Mouse (Mus musculus) layer of hippocampus, adult 11-12 months (tissue): ENCODE data around the gene Fzr1.

Experiments used
- DNase-seq: peaks from one replicate; pipeline ENCODE4 v3.0.0; 2022; ENCODE audit warnings: low spot score

Fzr1 gene

GRCm38 (mm10) chr10:81377793-81378552 is at the start of gene Fzr1:
Fzr1 (minus strand) TSS chr10:81378516.
- no peak for DNase-seq

- DNase-seq: peak; percentile 28
These were observed 49.6 kb upstream of the Fzr1 start for GRCm38 (mm10) chr10:81427804-81428506.

GRCm38 (mm10) chr10:81427327-81427726 is 49.0 kb upstream of the Fzr1 start:
- DNase-seq: peak; percentile 8

- DNase-seq: peak; percentile 50
These were observed 48.6 kb upstream of the Fzr1 start for GRCm38 (mm10) chr10:81426897-81427296.

DNA sequence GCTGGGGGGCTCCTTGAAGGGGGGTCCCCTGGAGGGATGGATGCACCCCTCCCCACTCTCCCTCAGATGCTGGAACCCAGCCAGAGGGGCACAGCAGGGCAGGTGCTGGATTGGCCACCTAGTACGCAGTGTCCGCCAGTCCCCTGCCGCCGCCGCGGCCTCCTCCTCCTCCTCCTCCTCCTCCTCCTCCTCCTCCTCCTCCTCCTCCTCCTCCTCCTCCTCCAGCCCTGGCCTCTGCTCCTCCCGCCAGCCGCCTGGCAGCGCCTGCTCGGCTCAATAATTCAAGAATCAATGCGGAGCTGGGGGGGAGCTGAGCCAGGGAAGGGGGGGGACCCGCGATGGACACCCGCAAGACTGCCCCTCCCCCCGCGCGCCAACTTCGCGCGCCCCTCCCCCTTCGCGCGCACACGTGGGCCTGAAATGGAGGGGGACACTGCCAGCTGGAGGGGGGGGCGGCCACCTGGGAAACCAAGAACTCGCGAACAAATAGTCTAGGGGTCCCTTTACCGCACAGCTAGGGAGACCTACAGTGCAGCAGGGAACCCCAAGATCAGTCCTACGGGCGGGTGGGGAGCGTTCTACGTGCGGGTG is 47.9 kb upstream of the Fzr1 start:
- DNase-seq: peak; percentile 11

DNA sequence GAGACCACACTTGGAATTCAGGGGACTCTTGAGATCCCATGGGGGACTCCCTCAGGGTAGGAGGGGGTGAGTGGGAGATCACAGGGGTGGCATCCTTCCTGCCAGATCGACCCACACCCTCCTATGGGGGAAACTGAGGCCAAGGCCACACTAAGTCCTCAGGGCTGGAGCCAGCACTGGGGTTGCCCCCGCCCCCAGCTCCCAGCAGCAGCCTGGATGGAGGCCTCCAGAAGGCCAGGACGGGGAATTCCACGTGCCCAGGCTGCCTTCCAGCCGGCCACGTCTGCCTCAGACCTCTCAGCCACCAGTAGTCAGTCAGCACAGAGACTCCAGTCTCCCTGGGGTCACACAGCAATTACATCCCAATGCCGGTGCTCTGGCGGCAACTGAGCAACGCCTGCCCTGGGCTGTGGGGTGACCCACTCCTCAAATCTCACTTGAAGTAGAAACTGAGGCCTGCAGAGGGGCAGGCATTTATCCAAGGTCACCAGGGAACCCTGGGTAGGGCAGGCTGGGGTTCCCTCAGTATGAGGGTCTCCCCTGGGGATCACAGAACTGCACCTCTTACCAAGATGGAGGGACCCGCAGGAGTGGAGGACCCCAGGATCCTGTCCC is 47.0 kb upstream of the Fzr1 start:
- peak; percentile 18 for DNase-seq

DNA sequence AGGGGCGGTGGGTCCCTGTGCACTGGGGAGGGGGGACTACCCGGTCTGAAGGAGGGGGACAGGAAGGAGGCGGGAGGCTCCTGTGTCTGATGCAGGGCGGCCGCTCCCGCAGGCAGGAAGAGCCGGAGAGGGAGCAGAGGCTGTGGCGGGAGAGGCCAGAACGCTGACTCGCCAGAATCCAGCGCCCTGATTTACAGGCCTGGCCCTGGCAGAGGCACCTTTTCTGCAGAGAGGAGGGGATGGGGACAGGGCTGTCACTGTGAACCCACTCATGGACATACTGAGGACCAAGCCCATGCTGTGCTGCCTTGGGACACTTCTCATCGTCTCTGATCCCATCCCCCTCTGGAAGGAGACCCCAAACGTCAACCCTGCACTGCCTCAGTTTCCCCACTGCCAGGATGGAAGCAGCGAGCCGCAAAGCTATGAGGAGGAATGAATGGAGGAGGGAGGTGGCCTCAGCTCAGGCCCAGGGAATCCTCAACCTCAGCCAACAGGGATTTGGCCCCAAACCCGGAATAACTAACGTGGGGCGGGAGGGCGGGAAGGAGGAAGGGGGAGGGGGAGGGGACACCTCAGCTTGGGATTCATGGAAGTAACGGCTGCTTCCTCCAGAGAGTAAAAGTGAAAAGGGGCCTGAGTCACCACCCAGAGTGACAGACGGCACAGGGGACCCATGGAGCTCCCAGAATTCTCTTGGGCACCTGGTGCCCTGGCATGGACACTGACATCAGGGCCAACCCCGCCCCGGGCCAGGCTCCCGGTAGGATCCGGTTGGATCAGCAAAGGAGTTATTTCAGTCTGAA is 46.1 kb upstream of the Fzr1 start:
- DNase-seq: peak; percentile 27

- DNase-seq: peak; percentile 3
These were observed 45.3 kb upstream of the Fzr1 start for GRCm38 (mm10) chr10:81423476-81424245.

DNA sequence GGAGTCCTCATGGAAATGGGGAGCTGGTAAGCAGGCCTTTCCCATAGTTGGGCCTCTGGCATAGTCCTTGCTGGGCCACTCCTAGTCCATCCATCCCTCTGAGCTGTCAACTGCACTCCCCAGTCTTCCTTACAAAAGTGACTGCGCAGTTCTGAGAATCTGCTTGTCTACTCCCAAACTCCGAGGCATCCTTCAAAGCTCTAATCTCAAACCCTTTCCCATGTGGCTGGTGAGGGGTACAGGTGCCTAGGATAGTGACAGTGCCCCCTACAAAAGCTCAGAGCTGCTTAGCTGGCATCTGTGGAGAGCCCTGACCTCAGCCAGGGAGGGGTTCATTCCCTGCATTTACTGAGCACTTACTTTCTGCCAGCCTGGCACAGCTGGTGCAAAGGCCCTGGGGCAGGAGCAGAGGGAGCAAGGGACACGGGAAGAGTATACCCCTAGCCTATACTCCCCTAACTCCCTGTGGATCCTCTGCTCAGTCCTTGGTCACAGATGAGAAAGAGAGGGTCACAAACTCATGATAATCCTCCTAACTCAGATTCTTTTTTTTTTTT is 44.4 kb upstream of the Fzr1 start:
- no peak for DNase-seq

DNA sequence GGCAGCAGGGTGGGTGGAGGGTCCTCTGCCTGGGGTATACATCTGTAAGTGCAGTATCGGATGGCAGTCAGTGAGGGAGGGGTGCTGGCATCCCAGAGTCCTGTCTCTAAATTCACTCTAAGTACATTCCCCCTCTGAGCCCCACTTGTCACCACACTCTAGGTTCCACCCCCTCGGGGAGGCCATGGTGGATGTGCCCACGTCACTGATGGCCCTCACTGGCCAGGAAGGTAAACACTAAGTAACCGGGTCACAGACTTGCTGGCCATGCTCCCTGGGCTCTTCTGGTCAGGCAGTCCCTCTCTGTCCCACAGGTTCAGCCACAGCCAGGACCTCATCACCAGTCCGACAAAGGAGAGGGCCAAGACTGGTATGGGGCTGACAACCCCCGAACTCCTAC is 43.9 kb upstream of the Fzr1 start:
- DNase-seq: no peak

- DNase-seq: no peak
These were observed 43.4 kb upstream of the Fzr1 start for GRCm38 (mm10) chr10:81421797-81422100.

GRCm38 (mm10) chr10:81421041-81421796 is 42.9 kb upstream of the Fzr1 start:
- no peak for DNase-seq

DNA sequence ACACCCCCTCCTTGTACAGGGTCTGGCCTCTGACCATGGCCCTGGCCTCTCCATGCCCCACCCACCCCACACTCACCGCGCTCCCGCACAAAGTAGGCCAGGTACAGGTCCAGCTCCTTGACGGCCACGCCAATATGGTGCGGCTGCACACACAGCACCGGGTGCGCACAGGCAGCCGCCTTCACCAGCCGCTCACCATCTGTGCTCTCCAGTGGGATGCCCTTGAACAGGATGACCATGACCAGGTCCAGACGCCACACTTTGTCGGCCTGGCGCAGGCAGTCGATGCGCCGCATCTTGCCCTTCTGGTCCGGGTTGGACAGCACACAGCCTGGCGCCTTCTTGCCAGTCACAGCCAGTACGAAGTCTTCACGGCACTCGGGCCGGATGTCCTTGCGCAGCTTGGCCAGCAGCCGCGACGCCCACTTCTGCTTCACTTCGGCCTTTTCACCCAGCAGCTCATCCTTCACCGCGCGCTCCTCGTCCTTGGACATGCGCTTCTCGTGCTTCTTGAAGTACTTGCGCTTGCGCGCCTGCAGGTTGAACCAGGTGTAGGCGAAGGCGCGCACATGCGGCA is 42.0 kb upstream of the Fzr1 start:
- no peak for DNase-seq

DNA sequence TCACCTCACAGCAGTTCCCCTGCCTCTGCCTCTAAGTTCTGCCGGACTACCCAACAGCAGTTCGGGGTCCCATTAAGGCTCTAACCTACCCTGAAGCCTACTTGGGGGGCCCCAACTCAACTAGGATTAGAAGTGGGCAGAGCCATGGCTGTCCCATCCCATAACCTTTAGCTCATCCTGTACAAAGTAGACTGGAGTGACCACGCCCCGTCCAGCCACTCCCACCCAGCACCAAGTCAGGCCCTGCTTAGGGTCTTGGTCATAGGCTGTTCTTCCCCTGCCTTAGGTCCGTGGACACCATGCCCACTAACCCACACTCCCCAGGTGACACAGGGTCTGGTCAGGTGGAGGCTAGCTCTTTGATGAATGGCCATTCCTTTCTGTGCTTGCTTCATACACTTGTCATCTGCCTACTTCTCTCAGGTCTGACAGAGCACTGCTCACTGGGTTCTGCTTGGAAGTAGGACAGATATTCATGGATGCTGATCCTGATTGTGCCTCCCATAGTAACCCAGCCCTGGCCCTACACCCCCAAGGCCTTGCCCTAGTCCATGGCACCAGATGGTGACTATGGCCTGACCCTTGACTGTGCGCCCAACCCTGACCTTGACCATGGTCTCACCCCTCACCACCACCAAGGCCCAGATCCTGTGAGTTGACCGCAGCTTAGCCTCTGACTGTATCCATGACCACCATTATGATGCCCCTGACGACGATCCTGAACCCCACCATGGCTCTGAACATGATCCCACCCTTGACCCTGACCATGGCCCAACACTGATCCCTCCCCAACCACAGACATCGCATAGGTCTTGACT is 41.0 kb upstream of the Fzr1 start:
- DNase-seq: no peak

DNA sequence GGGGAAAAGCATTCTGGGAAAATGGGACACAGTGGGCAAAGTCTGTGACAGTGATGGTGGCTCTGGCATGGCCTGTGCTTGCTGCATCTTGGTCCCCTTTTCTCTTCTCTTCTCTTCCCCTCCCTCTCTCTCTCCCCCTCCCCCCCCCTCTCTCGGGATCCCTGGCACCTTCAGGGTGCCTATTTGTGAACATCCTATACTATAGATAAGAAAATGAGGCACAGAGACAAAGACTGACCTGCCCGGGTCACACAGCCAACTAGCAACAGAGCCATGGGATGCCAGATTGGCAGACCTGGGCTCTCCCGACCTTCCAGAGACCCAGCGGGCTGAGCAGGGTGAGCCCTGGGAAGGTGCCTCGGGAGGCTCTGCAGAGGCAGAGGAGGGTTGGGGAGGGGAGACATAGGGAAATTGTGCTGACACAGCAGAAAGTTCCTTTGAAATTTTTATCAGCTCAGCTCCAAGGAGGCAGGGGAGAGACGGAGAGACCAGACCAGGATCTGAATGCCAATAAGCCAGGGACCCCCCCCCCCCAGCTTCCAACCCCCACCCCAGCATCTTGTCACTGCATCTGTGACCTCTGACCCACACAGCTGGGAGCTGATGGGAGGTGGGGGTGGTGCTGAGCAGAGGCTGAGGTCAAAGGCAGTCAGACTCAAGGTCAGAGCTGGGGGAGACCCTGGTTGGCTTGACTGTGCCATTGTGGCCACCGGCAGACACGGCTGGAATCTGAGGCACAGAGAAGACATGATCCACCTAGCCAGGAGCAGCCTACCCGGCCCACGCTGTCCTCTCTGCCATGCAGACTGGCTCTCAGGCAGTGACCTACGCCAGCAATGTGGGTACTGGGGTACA is 40.1 kb upstream of the Fzr1 start:
- DNase-seq: no peak

DNA sequence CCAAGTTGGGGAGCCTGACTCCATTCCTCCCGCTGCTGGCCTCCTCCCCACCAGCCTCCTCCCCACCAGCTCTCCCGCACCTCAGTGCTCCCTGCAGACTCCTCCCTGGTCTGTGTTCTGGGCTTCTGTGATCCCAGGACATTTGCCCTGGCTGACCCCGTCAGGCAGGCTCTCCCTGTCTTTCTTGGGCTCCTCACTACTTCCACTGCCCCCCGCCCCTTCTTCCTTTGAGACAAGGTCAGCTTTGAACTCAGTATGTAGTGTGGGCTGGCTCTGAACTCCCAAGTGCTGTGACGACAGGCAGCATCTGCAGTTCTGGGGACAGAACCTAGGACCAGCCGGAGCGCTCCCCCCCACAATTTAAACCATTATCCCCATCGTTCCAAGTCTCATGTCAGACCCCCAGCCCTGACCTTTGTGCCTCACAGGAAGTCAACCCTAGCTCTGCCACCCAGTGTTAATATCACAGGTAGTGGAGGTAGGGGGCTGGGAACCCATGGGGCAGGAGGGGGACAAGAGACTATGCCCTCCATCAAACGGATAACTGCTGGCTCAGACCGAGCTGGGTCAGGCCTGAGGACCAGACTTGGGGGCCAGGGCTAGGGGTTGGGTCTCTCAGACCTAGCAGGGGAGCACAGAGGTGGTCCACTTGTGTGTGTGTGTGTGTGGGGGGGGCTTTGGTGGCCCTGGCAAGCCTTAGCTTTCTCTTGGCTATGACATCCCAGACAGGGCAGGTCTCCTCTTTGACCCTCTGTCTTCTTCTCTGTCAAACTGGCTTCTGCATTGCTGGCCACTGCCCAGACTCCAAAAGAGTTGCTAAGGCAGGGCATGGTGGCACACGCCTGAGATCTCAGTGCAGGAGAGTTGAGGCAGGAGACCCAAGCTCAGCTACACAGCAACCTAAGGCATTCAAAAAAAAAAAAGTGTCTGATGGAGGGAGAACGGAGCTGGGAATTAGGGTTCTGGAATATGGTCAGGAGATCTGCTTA is 39.2 kb upstream of the Fzr1 start:
- no peak for DNase-seq
